20 mouse cellular contexts compared by ENCODE assay signal in genomic region chr1:151489806-151490205, GRCm38 (mm10). TPM values are rescaled to one million over a fixed set of nuclear protein-coding genes. Genes with fewer than 3 reads are reported as not detected.
DNase-seq lines count a peak whose midpoint lies in the region; ATAC-seq and TF ChIP-seq lines count a peak whose summit lies in the region.
"Had no signal": no experiment of that assay in that cellular context is flagged by ENCODE, and none has a peak within 500 bp of the region (broad histone marks: within the 10 kb centered on the region; RNA-seq: fewer than 3 reads in every experiment).

No protein-coding gene starts in this region.

- H3K4me3 ChIP-seq in gastrocnemius, adult 2 months = no peak overlapping the region
- H3K4me3 ChIP-seq in layer of hippocampus, adult 2 months = no peak overlapping the region
- H3K4me3 ChIP-seq: embryonic facial prominence, embryonic 12.5 days; heart, embryonic 13.5 days; hindbrain, embryonic 12.5 days; kidney, embryonic 15.5 days; limb, embryonic 13.5 days; liver, embryonic 13.5 days had no signal

- intact Hi-C loops in gastrocnemius, adult 2 months (cut with DNase I) = no loop called here

- ATAC-seq in megakaryocyte progenitor cell, adult 5-6 weeks (replicated peaks; ENCODE audit: poor library complexity) = peak; percentile 42
- ATAC-seq in megakaryocyte-erythroid progenitor cell, adult 5-6 weeks (replicated peaks; ENCODE audit: low FRiP score, low TSS enrichment, poor library complexity, severe bottlenecking) = no peak
- ATAC-seq: CD4-positive, CD25-positive, alpha-beta regulatory T cell, adult 4 months; intestine, postnatal 0 days had no signal

- H3K27ac ChIP-seq in gastrocnemius, adult 2 months = no peak overlapping the region
- H3K27ac ChIP-seq in layer of hippocampus, adult 2 months = no peak overlapping the region
- H3K27ac ChIP-seq: embryonic facial prominence, embryonic 12.5 days; heart, embryonic 13.5 days; hindbrain, embryonic 12.5 days; kidney, embryonic 15.5 days; limb, embryonic 13.5 days; liver, embryonic 13.5 days; stomach, postnatal 0 days had no signal

- peak; percentile 26 for DNase-seq in gastrocnemius, adult 2 months
- DNase-seq in gastrocnemius, postnatal 10 days = no peak
- DNase-seq in urinary bladder, postnatal 14 days (ENCODE audit: low spot score) = peak; percentile 10
- DNase-seq in urinary bladder, postnatal 10 days (ENCODE audit: low spot score) = no peak
- no peak for DNase-seq in layer of hippocampus, adult 2 months (ENCODE audit: low spot score in 2 of 2)
- no peak for DNase-seq in cerebellum, postnatal 4 days (ENCODE audit: low spot score in 2 of 2)
- DNase-seq: cerebellum, adult 11-12 months; cerebellum, postnatal 10 days; kidney, postnatal 36 days; liver, embryonic 13.5 days had no signal

- TF ChIP-seq CTCF in gastrocnemius, adult 2 months (IDR thresholded peaks at IDR 0.05) = no peak
- TF ChIP-seq CTCF in layer of hippocampus, adult 2 months (conservative IDR thresholded peaks at IDR 0.05) = no peak

RNA-seq across cellular contexts. Expression of gene Rnf2, which starts 10.9 kb away (rescaled TPM):
- total RNA-seq in gastrocnemius, adult 2 months (2021) = 10 to 100 TPM; 16.0 to 19.2 TPM
- 10 to 100 TPM; 21.6 to 29.0 TPM for total RNA-seq in gastrocnemius, postnatal 10 days (2021)
- total RNA-seq in megakaryocyte progenitor cell, adult 5-6 weeks (2015) = 54.5 and 61.9 TPM in 2 replicates
- 76.0 and 81.9 TPM in 2 replicates for total RNA-seq in megakaryocyte progenitor cell, adult 5-6 weeks (2017)
- total RNA-seq in megakaryocyte-erythroid progenitor cell, adult 5-6 weeks (2014; fragmentation: Nextera tagmentation) = 32.6 and 33.0 TPM in 2 replicates
- 72.6 and 115 TPM in 2 replicates for total RNA-seq in megakaryocyte-erythroid progenitor cell, adult 5-6 weeks (2017)
- total RNA-seq in layer of hippocampus, adult 2 months (2021) = 10 to 100 TPM; 37.2 to 50.4 TPM

Comparison
In these comparisons a context has a peak if more than half of its experiments do, and no peak if none do; other contexts are left out.
1. DNase-seq: peak in gastrocnemius, adult 2 months (single experiment) and urinary bladder, postnatal 14 days (single experiment); none in gastrocnemius, postnatal 10 days (single experiment), urinary bladder, postnatal 10 days (single experiment), layer of hippocampus, adult 2 months (0 of 2) and cerebellum, postnatal 4 days (0 of 2).